Mouse (Mus musculus): ENCODE results near the gene Plxnc1.

- no peak for TF ChIP-seq POLR2A (IDR thresholded peaks at IDR 0.05; ENCODE audit: borderline replicate concordance, extremely low read depth, insufficient read depth, insufficient read length, poor library complexity, severe bottlenecking)
- no peak for TF ChIP-seq CTCF (IDR thresholded peaks at IDR 0.05; ENCODE audit: borderline replicate concordance, extremely low read depth, insufficient read depth, insufficient read length)
Observed at GRCm38 (mm10) chr10:94920526-94920925, 24.1 kb downstream of the Plxnc1 start.
